Mouse (Mus musculus) C2C12 (cell line): ENCODE data around the gene Zp1.

Experiments used
- CEBPB ChIP-seq: IDR thresholded peaks from one replicate; pipeline ENCODE4 v1.6.1; 2011; ENCODE audit warnings: low read depth, mild to moderate bottlenecking, control low read depth, moderate library complexity
- CTCF ChIP-seq: IDR thresholded peaks from one replicate; pipeline ENCODE4 v1.5.1; 2011; ENCODE audit not compliant: control insufficient read depth, insufficient read depth, insufficient read length
- USF1 ChIP-seq: IDR thresholded peaks from one replicate; pipeline ENCODE4 v1.6.1; 2011; ENCODE audit warnings: low read depth, mild to moderate bottlenecking, control low read depth, moderate library complexity

DNA sequence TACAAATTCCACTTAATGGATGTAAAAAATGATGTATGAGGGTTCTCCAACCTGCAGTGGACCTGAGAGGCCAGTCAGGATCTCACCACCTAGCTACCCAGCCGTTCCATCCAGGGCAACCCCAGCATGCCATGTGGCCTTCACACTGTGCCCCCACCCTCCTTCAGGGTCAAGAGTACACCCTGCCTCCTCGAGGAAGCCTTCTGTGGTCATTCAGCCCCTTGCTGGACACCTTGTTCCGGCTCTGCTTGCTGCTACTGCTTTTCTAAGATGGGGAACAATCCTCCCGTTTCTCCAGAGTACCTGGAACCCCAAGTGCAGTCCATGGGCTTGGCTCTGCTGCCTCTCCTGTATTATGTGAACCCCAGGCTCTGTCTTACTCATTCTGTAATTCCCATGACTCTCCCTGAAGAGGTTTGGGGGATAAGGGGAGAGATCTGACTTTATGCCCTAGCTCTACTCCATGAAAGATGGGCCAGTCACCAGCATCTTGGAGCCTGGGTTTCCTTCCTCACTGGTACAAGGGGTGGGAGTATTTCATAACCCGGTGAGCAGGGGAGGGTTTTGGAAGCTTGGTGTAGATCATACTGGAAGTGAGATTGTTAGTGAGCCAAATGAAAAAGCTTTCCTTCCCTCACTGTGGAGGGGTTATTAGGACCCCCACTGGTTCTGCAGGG is 52.3 kb downstream of the Zp1 start:
- TF ChIP-seq USF1 (no peak), CTCF (no peak), CEBPB (no peak)
